Mouse (Mus musculus) right cerebral cortex, postnatal 36 days (tissue): ENCODE data around the gene Hist1h4d.
A peak's percentile ranks its signal among the peaks of the same experiment; 100 is the strongest.
"Not testable (repeated sequence)": the region's sequence is repeated elsewhere in the genome, so short reads cannot be mapped to it uniquely, and the experiment has no call there.

ENCODE experiments used
- DNase-seq, 2 experiments: peaks; one replicate each; pipeline ENCODE4 v3.0.0; 2022; ENCODE audit warnings: low spot score in 2 of 2, mixed read lengths in 1 of 2

Hist1h4d gene

DNA sequence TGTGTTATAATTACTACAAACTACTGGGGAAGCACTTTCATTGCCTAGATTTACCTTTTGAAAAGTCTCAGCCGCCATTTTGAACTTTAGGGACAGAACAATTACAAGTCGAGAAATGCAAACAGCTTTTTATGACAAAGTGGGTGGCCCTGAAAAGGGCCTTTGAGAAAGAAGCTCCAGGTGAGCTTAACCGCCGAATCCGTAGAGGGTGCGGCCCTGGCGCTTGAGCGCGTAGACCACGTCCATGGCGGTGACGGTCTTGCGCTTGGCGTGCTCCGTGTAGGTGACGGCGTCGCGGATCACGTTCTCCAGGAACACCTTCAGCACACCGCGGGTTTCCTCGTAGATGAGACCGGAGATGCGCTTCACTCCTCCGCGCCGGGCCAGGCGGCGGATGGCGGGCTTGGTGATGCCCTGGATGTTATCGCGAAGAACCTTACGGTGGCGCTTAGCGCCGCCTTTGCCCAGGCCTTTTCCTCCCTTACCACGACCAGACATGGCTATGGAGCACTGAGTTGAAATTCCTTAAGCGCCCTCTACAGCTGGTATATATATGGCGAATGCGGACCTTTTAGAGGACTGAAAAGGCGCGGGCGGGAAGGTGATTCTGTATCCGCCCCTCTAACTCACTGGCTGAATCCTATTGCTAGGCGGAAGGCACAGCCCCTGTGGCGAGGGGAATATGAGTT lies 30.1 kb upstream of the Hist1h4d start, which contains the start of gene Hist1h4f:
Hist1h4f (minus strand) TSS at position 503 of the 689 bp plus-strand sequence.
- DNase-seq: peak; percentile 91

DNA sequence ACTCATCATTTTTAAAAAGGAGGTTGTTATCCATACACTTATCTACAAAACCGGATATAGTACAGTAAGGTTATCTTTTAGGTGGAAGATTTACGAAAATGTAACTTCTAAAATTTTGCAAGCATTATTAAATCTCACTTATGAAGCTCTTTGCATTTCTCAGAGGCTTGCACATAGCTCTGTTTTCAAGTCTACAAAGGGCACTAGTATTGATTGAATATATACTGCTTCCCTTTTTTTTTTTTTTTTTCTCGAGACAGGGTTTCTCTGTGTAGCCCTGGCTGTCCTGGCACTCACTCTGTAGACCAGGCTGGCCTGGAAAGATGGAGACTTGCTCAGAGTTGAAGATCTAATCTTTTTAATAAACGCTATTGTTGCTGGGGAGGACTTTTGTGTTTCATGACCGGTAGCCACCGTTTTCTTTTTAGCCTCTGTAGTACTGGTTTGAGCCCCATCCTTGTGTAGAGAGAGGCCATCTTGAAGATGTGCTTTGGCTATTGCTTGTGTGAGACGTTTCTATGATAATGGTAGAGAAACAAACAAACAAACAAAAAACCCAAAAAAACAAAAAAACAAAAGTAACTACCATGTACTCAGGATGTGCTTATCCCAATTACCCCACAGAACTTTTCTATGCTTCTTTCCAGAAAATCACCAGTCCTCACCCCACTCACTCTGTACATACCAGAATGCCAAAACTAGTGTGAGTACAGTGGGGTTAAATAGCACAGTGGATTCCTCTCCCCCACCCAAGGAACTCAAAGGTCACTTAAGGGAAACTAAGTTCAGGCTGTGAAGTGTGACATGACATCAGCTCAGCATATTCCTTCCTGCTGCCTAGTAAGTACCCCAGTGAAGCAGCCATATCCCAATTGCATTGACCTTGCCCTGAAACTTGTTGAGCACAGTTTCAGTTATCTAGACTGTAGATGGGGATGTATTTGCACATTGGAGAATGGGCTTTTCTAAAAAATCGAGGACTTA lies 29.2 kb upstream of the Hist1h4d start:
- DNase-seq: no peak

GRCm38 (mm10) chr13:23552962-23553361 lies 28.4 kb upstream of the Hist1h4d start, which contains the start of gene Hist1h1d:
Gene Hist1h1d, plus strand, starts transcription at chr13:23553262.
- no peak for DNase-seq

DNA sequence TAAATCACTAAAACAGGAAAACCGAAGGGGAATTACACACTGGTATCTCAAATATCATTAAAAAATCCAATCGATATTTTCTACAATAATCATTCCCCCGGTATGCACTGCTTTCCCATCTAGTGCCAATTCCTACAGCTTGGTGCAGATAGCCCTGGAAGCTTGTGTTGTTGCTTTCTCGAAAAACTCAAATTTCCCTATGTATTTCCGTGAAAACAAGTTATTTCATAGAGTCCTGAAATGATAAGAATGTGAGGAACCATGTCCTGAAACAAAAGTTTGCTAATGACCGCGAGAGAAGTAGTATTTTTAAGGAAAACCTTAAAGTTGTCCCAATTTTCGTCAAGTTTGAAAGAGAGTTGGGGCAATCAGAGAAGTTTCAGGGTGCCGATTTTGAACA lies 27.0 kb upstream of the Hist1h4d start:
- no peak for DNase-seq

- peak; percentile 76 to 79 for DNase-seq
These were observed 26.2 kb upstream of the Hist1h4d start for GRCm38 (mm10) chr13:23554925-23555838.

GRCm38 (mm10) chr13:23555839-23556416 lies 25.5 kb upstream of the Hist1h4d start:
- peak in 1 of 2 experiments; percentile 79 for DNase-seq

- no peak for DNase-seq
These were observed 24.5 kb upstream of the Hist1h4d start for GRCm38 (mm10) chr13:23556906-23557305.

DNA sequence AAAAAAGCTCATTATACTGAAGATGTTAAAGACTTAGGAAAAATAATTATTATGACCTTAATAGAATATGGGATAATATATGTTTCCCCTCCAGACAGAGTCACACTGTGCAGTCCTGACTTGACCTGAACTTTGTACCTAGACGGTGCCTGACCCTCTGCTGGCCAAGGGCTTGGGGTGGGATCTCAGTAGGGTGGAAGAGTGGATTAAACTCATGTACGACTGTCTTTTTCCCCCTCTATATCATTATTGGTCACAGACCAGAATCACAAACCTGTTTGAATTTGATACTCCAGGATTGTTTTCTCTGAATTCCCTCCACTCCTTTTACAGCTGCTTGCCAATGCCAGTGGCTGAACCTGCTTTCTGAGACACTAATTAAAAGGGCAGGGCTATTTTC lies 20.7 kb upstream of the Hist1h4d start:
- not testable (repeated sequence) for DNase-seq

GRCm38 (mm10) chr13:23561531-23561882 lies 19.9 kb upstream of the Hist1h4d start:
- not testable (repeated sequence) for DNase-seq

DNA sequence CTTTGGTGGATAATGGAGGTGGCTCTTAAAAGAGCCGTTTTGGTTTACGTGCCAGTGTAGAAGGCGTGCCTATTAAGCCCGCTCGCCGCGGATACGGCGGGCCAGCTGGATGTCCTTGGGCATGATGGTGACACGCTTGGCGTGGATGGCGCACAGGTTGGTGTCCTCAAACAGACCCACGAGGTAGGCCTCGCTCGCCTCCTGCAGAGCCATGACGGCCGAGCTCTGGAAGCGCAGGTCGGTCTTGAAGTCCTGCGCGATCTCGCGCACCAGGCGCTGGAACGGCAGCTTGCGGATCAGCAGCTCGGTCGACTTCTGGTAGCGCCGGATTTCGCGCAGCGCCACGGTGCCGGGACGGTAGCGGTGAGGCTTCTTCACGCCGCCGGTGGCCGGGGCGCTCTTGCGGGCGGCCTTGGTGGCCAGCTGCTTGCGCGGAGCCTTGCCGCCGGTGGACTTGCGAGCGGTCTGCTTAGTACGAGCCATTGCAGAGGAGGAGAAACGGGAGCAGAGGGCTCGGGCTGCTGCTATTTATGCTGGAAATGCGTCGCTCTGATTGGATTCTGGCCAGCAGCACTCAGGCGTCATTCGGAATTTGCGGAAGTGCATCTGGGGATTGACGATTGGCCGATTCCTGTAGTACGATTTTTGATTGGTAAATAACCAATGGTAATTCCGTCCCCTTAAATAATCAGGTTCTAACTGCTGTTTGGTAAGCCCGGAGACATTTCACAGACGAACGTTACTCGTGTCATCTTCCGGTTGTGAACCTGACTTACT lies 19.3 kb upstream of the Hist1h4d start, which contains the start of gene Hist1h3e:
Hist1h3e (minus strand) TSS at position 487 of the 777 bp plus-strand sequence.
- DNase-seq: peak; percentile 92 to 95

DNA sequence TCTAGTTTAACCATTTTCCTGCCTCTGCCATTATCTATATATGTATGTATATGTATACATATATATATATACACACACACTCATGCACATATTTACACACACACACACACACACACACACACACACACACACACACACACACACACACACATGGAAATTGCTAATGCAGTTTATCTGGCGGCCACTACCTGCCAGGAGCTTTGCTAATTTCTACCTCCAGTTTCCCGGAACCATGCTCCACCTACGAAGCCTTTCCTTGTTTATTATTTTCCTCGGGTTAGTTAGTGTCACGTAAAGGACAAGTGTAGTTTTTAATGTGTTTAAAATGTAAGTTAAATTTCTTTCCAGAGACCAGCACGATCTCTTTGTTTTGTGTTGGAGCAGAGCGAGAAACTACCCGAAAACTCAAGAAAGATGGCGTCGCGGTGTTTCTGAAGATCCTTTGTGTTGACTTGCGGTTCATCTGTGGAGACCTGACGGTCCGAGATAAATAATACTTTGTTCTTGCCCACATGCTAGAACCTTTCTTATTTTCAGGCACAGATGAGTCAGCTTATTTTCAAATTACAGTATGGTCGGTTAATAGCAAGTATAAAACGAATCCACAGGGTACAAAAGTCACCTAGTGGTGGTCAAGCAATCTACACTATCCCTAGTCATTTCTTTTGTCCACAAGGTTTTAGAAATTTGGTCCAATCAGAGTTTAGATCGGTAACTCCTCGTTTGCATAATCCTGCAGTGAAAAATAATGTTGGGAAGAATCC lies 18.5 kb upstream of the Hist1h4d start:
- no peak for DNase-seq

DNA sequence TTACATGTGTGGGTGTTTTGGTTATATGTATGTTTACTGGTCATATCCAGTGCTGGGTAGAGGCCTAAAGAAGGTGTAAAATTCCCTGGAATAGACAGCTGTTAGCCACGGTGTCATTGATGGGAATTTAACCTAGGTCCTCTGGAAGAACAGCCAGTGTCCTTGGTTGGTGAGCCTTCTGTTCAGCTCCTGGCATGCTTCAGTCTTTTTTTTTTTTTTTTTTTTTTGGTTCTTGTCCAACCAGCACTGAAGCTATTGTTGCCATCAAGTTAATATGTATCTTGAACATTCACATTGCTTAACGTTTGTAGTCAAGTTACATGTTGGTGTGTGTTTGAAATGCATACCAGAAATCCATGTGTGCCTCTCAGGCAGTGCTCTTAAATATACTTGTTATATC lies 16.9 kb upstream of the Hist1h4d start:
- no peak for DNase-seq

GRCm38 (mm10) chr13:23570261-23571021 lies 11.0 kb upstream of the Hist1h4d start:
- DNase-seq: not testable (repeated sequence)

- DNase-seq: peak; percentile 68 to 70
These were observed 10.3 kb upstream of the Hist1h4d start, which contains the start of the genes Hist1h2ae and Hist1h2bg for GRCm38 (mm10) chr13:23571022-23571503. Gene Hist1h2ae, minus strand, starts transcription at chr13:23571220. Gene Hist1h2bg, plus strand, starts transcription at chr13:23571396.

- not testable (repeated sequence) for DNase-seq
These were observed 9.7 kb upstream of the Hist1h4d start for GRCm38 (mm10) chr13:23571504-23572217.

- no peak for DNase-seq
These were observed 9.0 kb upstream of the Hist1h4d start for GRCm38 (mm10) chr13:23572218-23573033.
